Mouse (Mus musculus) midbrain, embryonic 14.5 days (tissue): ENCODE measurements at regions not wholly inside any gene's neighbourhood (a gene's known extent, or its start where the extent isn't known, plus 50 kb on each side); places are given as distances from the start of the nearest gene placed in this dataset.
A peak's percentile ranks its signal among the peaks of the same experiment; 100 is the strongest.

Experiments used
- ATAC-seq: fragments of 200-750 bp; cut with Nextera tagmentation; 2 replicates; pipeline ENCODE4 v1.8.0; 2017; ENCODE audit warnings: moderate number of reproducible peaks, moderate library complexity; ENCODE audit not compliant: low FRiP score, low TSS enrichment
- DNase-seq: peaks from one replicate; pipeline ENCODE4 v3.0.0-alpha.2; 2015
- H3K27ac ChIP-seq: fragments of 300-500 bp; sonication (generic); replicated peaks from 2 replicates; pipeline ENCODE4 v1.5.1; 2014; ENCODE audit warnings: mild to moderate bottlenecking, low read depth, low read length, moderate library complexity
- H3K27me3 ChIP-seq: fragments of 300-500 bp; sonication (generic); 2 replicates; pipeline ENCODE4 v1.6.1; 2014; ENCODE audit warnings: low read length, control low read depth, mixed read lengths; ENCODE audit not compliant: control insufficient read depth, insufficient read depth
- H3K36me3 ChIP-seq: fragments of 300-500 bp; sonication (generic); 2 replicates; pipeline ENCODE4 v1.6.1; 2014; ENCODE audit warnings: low read length, control low read depth; ENCODE audit not compliant: control insufficient read depth, insufficient read depth
- H3K4me1 ChIP-seq: fragments of 300-500 bp; sonication (generic); 2 replicates; pipeline ENCODE4 v1.6.1; 2014; ENCODE audit warnings: mild to moderate bottlenecking, antibody characterized with exemption, low read length, control low read depth; ENCODE audit not compliant: control insufficient read depth, insufficient read depth
- H3K4me2 ChIP-seq: fragments of 300-500 bp; sonication (generic); 2 replicates; pipeline ENCODE4 v1.6.1; 2014; ENCODE audit warnings: mild to moderate bottlenecking, low read length, moderate library complexity
- H3K4me3 ChIP-seq: fragments of 300-500 bp; sonication (generic); replicated peaks from 2 replicates; pipeline ENCODE4 v1.5.1; 2014; ENCODE audit warnings: low read depth, low read length
- H3K9ac ChIP-seq: fragments of 300-500 bp; sonication (generic); replicated peaks from 2 replicates; pipeline ENCODE4 v1.6.1; 2014; ENCODE audit warnings: mild to moderate bottlenecking, low read length, moderate library complexity
- H3K9me3 ChIP-seq: fragments of 300-500 bp; sonication (generic); 2 replicates; pipeline ENCODE4 v1.6.1; 2016; ENCODE audit warnings: low read length, control low read depth, mixed read lengths; ENCODE audit not compliant: control insufficient read depth
- WGBS: fragments of 180-500 bp; shearing (Covaris S2); extraction: QIAGEN DNeasy Blood & Tissue Kit; methylation state at CpG from one replicate; pipeline ENCODE4 v1.1.7; 2014; 5-methylcytosine and 5-hydroxymethylcytosine counted together

DNA sequence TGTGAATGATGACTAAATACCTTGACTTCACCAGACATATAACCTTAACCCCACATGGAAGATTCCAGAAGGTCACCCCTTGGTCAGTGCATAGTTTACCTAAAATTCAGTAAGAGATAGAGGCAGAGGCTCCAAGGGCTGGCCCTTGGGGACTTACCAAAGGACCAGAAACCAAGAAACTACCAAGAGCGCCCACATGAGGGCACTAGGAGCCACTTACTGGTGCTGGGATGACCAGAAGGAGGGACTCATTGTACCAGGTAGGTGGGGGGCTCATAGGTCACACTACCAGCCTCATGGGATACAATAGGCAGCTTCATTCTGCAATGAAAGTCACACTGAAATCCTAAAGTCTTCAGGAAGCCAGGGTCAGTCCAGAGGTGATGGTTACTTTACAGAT, 201.4 kb upstream of the Fam19a5 start:
- H3K27me3 ChIP-seq, result no peaks in the 10 kb centered on the region
- ATAC-seq (no peak), DNase-seq (no peak)
- H3K9ac ChIP-seq, result no peak overlapping the region
- no peaks in the 10 kb centered on the region for H3K36me3 ChIP-seq
- H3K9me3 ChIP-seq, result no peaks in the 10 kb centered on the region
- H3K27ac ChIP-seq, result no peak overlapping the region
- no peak overlapping the region for H3K4me2 ChIP-seq
- no peaks in the 10 kb centered on the region for H3K4me1 ChIP-seq
- no peak overlapping the region for H3K4me3 ChIP-seq
- WGBS, result 90% methylated on average over 1 of the region's 1 CpGs

GRCm38 (mm10) chr15:87345826-87346225, 198.3 kb upstream of the Fam19a5 start:
- peak; percentile 61 for DNase-seq

GRCm38 (mm10) chr15:87349533-87350247, 194.4 kb upstream of the Fam19a5 start:
- no peak overlapping the region for H3K9ac ChIP-seq
- H3K4me3 ChIP-seq, result no peak overlapping the region
- no peaks in the 10 kb centered on the region for H3K36me3 ChIP-seq
- ATAC-seq (peak; percentile 46; the same call in 1 of the 2 replicates), DNase-seq (peak; percentile 58)
- H3K27me3 ChIP-seq, result no peaks in the 10 kb centered on the region
- peak overlapping the region; percentile 14 for H3K27ac ChIP-seq
- 32% methylated on average over 11 of the region's 11 CpGs for WGBS
- H3K4me1 ChIP-seq, result peaks cover 6% of the 10 kb centered on the region; the same call in 1 of the 2 replicates
- no peaks in the 10 kb centered on the region for H3K9me3 ChIP-seq
- H3K4me2 ChIP-seq, result no peak overlapping the region

More at GRCm38 (mm10) chr15:87345826-87346225, 198.3 kb upstream of the Fam19a5 start:
- no peak overlapping the region for H3K9ac ChIP-seq
- H3K9me3 ChIP-seq, result no peaks in the 10 kb centered on the region
- H3K27me3 ChIP-seq, result no peaks in the 10 kb centered on the region
- 57% methylated on average over 3 of the region's 3 CpGs for WGBS
- H3K4me2 ChIP-seq, result no peak overlapping the region
- ATAC-seq, result no peak
- H3K36me3 ChIP-seq, result no peaks in the 10 kb centered on the region
- no peak overlapping the region for H3K4me3 ChIP-seq
- H3K4me1 ChIP-seq, result peaks cover 6% of the 10 kb centered on the region; the same call in 1 of the 2 replicates
- H3K27ac ChIP-seq, result no peak overlapping the region

DNA sequence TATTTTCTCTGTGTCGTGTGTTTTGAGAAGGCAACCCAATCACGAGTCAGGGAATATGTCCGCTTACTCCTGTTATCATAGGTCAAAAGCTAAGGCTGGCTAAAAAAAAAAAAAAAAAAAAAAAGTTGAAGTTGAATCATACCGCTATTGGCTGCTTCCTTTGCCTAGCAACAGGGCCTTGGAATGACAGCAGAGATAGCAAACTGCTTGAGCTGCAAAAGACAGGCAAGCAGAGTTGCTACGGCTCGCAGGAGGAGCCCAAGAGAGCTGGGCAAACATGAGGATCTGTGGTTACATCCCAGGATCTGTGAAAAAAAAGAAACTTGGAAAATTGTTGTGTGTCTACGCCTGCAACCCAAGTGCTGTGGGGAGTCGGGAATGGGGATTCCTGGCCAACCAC, 191.3 kb upstream of the Fam19a5 start:
- Histone ChIP-seq H3K9ac (no peak overlapping the region), H3K9me3 (peaks cover 4% of the 10 kb centered on the region; the same call in 1 of the 2 replicates), H3K27ac (no peak overlapping the region), H3K4me3 (no peak overlapping the region), H3K4me1 (peaks cover 6% of the 10 kb centered on the region; the same call in 1 of the 2 replicates), H3K4me2 (no peak overlapping the region), H3K36me3 (no peaks in the 10 kb centered on the region), H3K27me3 (no peaks in the 10 kb centered on the region)
- DNase-seq (no peak), ATAC-seq (no peak)
- WGBS, result 72% methylated on average over 8 of the region's 8 CpGs

DNA sequence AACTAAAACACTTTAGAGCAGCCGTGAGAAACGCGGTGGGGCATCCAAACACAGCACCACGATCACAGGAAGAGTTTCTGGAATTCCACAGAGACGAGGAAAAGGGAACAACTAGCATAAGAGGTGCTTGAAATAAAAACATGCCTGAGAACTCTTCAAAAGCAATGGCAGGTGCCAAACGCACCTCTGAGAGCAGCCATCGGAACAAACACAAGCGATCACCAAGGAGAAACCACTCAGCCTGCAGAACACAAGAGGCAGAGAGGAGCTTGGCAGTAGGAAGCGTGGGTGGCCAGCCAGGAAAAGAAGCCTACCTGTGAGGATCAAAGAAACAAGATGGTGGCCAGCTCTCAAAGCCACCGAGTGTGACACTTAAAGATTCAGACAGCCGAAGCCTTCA, 190.2 kb upstream of the Fam19a5 start:
- Histone ChIP-seq H3K27ac (no peak overlapping the region), H3K9me3 (peaks cover 4% of the 10 kb centered on the region; the same call in 1 of the 2 replicates), H3K27me3 (no peaks in the 10 kb centered on the region), H3K36me3 (no peaks in the 10 kb centered on the region), H3K9ac (no peak overlapping the region), H3K4me1 (peaks cover 6% of the 10 kb centered on the region; the same call in 1 of the 2 replicates), H3K4me3 (no peak overlapping the region), H3K4me2 (no peak overlapping the region)
- DNase-seq (no peak), ATAC-seq (no peak)
- WGBS, result 89% methylated on average over 11 of the region's 11 CpGs

DNA sequence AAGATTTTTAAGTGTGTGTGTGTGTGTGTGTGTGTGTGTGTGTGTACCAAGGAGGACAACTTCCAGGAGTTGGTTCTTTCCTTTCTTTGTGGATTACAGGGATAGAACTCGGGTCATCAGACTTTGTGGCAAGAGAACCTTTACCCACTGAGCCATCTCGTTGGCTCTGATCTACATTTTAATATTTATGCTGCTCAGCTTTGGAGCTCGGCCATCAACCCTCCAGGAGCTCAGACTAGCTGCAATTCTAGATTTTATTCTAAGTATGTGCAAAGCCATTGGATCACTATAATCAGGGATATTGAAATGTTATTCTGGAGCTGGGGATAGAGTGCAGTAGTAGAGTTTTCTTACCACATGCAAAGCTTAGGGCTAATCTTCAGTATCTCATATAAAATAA, 183.6 kb upstream of the Fam19a5 start:
- no peak overlapping the region for H3K4me3 ChIP-seq
- no peak overlapping the region for H3K9ac ChIP-seq
- 77% methylated on average over 3 of the region's 3 CpGs for whole genome bisulfite sequencing
- H3K27ac ChIP-seq, result no peak overlapping the region
- no peaks in the 10 kb centered on the region for H3K36me3 ChIP-seq
- peaks cover 4% of the 10 kb centered on the region; the same call in 1 of the 2 replicates for H3K9me3 ChIP-seq
- no peak for DNase-seq
- H3K4me1 ChIP-seq, result no peaks in the 10 kb centered on the region
- H3K4me2 ChIP-seq, result no peak overlapping the region
- no peak for ATAC-seq
- H3K27me3 ChIP-seq, result no peaks in the 10 kb centered on the region

- Histone ChIP-seq H3K4me2 (no peak overlapping the region), H3K27me3 (no peaks in the 10 kb centered on the region), H3K36me3 (no peaks in the 10 kb centered on the region), H3K9me3 (no peaks in the 10 kb centered on the region), H3K4me1 (no peaks in the 10 kb centered on the region), H3K4me3 (no peak overlapping the region), H3K9ac (no peak overlapping the region), H3K27ac (no peak overlapping the region)
- 52% methylated on average over 8 of the region's 8 CpGs for WGBS
- ATAC-seq, result no peak
- no peak for DNase-seq
Measured at GRCm38 (mm10) chr15:87365712-87366361, 178.3 kb upstream of the Fam19a5 start.

GRCm38 (mm10) chr15:87367381-87367780, 176.7 kb upstream of the Fam19a5 start:
- DNase-seq (no peak), ATAC-seq (no peak)
- H3K4me1 ChIP-seq, result no peaks in the 10 kb centered on the region
- H3K9me3 ChIP-seq, result no peaks in the 10 kb centered on the region
- no peaks in the 10 kb centered on the region for H3K36me3 ChIP-seq
- 46% methylated on average over 5 of the region's 5 CpGs for WGBS
- H3K4me3 ChIP-seq, result no peak overlapping the region
- H3K27ac ChIP-seq, result no peak overlapping the region
- no peak overlapping the region for H3K4me2 ChIP-seq
- H3K27me3 ChIP-seq, result no peaks in the 10 kb centered on the region
- H3K9ac ChIP-seq, result no peak overlapping the region

DNA sequence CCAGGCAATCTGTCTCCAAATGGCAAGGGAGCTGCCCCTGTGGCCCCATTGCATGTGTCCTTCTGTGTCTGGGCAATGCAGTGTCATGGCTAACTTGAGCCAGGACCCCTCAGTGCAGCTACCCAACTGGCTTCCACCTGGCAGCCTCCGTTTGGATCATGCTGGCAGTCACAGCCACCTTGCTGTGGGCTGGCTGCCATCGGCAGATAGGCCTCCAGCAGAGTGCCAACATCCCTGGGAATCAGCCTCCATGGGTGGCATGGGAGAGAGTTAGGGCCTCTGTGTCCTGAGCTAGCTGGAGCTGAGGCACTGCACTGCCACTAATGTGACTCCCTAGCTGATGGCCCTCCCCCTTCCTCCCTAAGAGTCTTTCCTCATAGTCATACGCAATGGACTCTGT, 174.7 kb upstream of the Fam19a5 start:
- no peaks in the 10 kb centered on the region for H3K9me3 ChIP-seq
- 97% methylated on average over 3 of the region's 3 CpGs for WGBS
- no peak overlapping the region for H3K9ac ChIP-seq
- H3K4me3 ChIP-seq, result no peak overlapping the region
- H3K4me1 ChIP-seq, result 0 out of 2 replicates have a peak, but pooled peaks cover 2% of the 10 kb centered on the region
- H3K27me3 ChIP-seq, result no peaks in the 10 kb centered on the region
- H3K4me2 ChIP-seq, result no peak overlapping the region
- no peaks in the 10 kb centered on the region for H3K36me3 ChIP-seq
- no peak for DNase-seq
- ATAC-seq, result no peak
- no peak overlapping the region for H3K27ac ChIP-seq
